Mouse (Mus musculus): Measurements from ENCODE around the gene Gm9040.
A peak's percentile ranks its signal among the peaks of the same experiment; 100 is the strongest.
"Not testable (repeated sequence)": the region's sequence is repeated elsewhere in the genome, so short reads cannot be mapped to it uniquely, and the experiment has no call there.

Gm9040 gene

DNA sequence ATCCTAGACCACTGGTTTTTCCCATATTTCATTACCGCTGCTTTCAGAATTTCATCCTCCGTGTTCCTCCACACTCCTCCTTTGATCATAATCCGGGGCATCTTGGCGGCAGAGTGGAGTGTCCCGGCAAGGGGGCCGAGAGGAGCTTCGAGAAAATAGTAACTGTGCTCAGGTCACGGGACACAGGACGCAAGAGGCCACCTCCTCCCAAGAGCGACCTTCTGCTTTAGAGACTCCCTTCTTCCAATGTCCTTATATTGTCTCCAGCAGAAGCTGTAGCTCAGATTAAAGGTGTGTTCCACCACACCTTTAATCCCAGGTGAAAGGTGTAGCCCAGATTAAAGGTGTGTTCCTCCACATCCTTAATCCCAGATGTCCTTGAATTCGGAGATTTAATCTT lies at the start of gene Gm9040:
Gene Gm9040, minus strand, starts transcription at position 101 of the 400 bp plus-strand sequence.
- not testable (repeated sequence) for DNase-seq (ENCODE audit: low read depth, low spot score)

DNA sequence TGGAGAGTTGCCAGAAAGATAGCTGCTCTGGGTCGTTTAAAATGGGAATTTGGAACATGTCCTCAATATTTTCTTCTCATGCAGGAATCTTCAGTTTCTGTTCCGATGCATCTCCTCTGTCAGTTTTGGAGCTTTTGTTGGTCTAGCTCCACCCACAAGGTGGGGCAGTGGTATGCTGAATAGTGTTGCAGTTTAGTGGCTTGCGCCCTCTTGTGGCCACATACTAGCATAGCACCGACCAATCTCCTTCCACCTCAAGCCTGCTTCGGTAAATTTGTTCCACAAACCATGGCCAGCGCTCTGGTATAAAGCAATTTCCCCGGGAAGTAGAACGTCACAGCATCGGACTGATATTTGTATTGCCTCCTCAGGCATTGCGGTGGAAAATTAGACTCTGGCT lies 43.7 kb upstream of the Gm9040 start:
- peak; percentile 46 for DNase-seq (ENCODE audit: low read depth, low spot score)

DNA sequence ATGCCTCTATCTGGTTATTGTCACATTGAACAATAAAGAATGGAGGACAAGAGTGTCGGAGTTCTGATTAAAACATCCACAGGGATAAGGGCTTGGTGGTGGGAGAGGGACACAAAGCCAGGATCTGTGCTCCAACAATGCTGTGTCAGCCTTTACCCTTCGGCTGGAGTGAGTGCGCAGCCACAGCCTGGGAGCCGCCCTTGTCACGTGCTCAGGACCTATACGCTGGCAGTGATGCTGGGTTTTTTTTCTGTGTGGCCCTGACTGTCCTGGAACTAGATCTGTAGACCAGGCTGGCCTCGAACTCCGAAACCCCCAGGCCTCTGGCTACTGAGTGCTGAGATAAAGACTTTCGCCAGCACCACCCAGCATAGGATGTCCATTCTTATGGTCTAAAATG lies 42.7 kb upstream of the Gm9040 start:
- DNase-seq (ENCODE audit: low read depth, low spot score) = no peak

DNA sequence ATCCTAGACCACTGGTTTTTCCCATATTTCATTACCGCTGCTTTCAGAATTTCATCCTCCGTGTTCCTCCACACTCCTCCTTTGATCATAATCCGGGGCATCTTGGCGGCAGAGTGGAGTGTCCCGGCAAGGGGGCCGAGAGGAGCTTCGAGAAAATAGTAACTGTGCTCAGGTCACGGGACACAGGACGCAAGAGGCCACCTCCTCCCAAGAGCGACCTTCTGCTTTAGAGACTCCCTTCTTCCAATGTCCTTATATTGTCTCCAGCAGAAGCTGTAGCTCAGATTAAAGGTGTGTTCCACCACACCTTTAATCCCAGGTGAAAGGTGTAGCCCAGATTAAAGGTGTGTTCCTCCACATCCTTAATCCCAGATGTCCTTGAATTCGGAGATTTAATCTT lies 27.2 kb upstream of the Gm9040 start, which contains the start of gene Gm9049:
Gene Gm9049, minus strand, starts transcription at position 101 of the 400 bp plus-strand sequence.
- not testable (repeated sequence) for DNase-seq (ENCODE audit: low read depth, low spot score)

DNA sequence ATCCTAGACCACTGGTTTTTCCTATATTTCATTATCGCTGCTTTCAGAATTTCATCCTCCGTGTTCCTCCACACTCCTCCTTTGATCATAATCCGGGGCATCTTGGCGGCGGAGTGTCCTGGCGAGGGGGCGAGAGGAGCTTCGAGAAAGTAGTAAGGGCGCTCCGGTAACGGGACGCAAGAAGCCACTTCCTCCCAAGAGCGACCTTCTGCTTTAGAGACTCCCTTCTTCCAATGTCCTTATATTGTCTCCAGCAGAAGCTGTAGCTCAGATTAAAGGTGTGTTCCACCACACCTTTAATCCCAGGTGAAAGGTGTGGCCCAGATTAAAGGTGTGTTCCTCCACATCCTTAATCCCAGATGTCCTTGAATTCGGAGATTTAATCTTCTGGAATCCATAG lies 21.8 kb upstream of the Gm9040 start, which contains the start of gene Gm9048:
Gene Gm9048, minus strand, starts transcription at position 101 of the 400 bp plus-strand sequence.
- not testable (repeated sequence) for DNase-seq (ENCODE audit: low read depth, low spot score)

DNA sequence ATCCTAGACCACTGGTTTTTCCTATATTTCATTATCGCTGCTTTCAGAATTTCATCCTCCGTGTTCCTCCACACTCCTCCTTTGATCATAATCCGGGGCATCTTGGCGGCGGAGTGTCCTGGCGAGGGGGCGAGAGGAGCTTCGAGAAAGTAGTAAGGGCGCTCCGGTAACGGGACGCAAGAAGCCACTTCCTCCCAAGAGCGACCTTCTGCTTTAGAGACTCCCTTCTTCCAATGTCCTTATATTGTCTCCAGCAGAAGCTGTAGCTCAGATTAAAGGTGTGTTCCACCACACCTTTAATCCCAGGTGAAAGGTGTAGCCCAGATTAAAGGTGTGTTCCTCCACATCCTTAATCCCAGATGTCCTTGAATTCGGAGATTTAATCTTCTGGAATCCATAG lies 16.4 kb upstream of the Gm9040 start, which contains the start of gene Gm9046:
Gene Gm9046, minus strand, starts transcription at position 101 of the 400 bp plus-strand sequence.
- not testable (repeated sequence) for DNase-seq (ENCODE audit: low read depth, low spot score)

DNA sequence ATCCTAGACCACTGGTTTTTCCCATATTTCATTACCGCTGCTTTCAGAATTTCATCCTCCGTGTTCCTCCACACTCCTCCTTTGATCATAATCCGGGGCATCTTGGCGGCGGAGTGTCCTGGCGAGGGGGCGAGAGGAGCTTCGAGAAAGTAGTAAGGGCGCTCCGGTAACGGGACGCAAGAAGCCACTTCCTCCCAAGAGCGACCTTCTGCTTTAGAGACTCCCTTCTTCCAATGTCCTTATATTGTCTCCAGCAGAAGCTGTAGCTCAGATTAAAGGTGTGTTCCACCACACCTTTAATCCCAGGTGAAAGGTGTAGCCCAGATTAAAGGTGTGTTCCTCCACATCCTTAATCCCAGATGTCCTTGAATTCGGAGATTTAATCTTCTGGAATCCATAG lies 11.0 kb upstream of the Gm9040 start, which contains the start of gene Gm9045:
Gene Gm9045, minus strand, starts transcription at position 101 of the 400 bp plus-strand sequence.
- DNase-seq (ENCODE audit: low read depth, low spot score) = not testable (repeated sequence)

DNA sequence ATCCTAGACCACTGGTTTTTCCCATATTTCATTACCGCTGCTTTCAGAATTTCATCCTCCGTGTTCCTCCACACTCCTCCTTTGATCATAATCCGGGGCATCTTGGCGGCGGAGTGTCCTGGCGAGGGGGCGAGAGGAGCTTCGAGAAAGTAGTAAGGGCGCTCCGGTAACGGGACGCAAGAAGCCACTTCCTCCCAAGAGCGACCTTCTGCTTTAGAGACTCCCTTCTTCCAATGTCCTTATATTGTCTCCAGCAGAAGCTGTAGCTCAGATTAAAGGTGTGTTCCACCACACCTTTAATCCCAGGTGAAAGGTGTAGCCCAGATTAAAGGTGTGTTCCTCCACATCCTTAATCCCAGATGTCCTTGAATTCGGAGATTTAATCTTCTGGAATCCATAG lies 5.5 kb upstream of the Gm9040 start, which contains the start of gene Gm9044:
Gene Gm9044, minus strand, starts transcription at position 101 of the 400 bp plus-strand sequence.
- not testable (repeated sequence) for DNase-seq (ENCODE audit: low read depth, low spot score)

DNA sequence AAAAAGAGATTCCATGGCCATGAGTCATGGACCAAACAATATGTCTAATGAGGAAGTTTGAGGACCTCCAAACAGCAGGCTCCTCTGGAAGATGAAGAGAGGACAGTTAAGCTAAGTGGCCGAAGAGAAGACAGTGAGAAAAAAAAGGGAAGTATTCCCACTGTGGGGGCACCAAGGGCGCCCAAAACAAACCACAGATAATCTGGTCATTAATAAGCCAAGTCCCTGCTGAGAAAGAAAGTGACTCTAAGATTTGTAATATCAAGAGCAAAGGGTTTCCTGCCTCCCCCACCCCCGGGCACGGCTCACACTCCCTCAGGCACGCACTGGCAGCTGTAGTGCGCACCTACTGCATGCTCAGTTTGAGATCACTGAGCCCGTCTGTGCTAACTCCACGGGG lies 7.7 kb downstream of the Gm9040 start:
- DNase-seq (ENCODE audit: low read depth, low spot score) = no peak

DNA sequence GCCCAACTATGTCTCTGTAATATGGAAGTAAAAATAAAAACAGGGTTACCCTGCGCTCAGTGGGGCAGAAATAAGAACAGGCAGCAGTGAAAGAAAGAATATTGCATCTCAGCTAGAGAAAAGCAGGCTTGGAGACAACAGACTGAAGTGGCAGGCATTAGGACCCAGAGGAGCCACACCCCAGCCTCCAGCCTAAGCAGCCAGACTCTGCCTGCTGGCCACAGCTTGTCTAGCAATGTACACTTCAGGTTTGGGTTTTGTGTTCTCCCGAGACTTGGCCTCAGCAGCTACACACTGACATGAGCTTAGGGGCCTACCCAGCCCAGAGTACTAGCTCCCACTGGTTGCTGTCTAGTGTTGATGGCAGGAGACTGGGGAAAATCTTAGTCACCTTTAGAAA lies 24.6 kb downstream of the Gm9040 start:
- DNase-seq (ENCODE audit: low read depth, low spot score) = not testable (repeated sequence)

DNA sequence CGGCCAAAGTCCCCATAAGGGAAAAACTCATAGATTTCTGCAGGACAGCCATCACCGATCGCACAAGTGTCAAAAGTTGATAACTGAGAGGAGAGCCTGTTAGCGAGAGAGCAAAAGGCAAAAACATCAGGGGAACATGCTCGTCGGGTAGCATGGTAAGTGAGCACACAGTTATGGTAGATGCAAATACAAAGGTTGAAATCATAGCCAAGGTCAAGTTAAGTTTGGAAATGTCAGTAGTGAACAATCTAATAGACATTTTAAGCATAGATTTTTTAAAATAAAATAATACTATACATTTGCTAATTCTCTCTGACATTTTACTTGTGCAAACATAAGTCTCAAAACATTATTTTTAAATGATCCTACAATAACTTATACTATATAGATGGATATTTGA lies 31.8 kb downstream of the Gm9040 start, which contains the start of gene Iltifb:
Gene Iltifb, minus strand, starts transcription at position 101 of the 400 bp plus-strand sequence.
- no peak for DNase-seq (ENCODE audit: low read depth, low spot score)

DNA sequence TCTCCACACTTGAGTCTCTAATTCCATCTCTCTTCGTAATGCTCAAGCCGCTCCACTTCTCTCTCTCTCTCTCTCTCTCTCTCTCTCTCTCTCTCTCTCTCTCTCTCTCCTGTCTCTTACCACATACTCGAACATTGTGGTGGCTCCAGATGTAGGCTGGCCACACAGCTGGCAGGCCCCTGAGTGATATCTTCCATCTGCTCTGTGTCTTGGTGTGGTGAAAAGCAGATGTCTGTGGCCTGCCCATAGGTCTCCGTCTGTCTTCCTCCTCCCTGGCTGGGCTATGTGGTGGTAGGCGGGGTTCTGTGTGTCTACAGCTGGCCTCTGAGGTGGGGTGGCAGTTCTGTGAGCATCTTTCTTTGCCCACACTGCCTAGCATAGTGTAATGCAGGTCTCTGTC lies 43.8 kb downstream of the Gm9040 start:
- DNase-seq (ENCODE audit: low read depth, low spot score) = not testable (repeated sequence)

DNA sequence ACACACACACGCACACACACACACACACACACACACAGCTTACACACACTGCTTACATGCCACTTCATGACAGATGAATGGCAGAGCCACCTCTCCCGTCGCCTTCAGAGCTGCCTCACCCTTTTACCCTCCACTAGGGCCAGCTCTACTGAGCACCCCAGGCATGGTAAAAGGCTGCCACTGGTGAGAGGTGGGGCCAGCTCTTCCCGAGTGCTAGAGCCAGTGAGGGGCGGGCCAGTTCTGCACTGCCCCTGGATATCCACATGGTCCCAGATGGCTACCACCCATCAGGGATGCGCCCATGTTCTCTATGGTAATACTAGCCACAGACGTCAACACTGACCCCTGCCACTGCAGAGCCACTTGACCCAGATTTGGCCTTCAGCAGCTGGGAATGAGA lies 44.2 kb downstream of the Gm9040 start:
- DNase-seq (ENCODE audit: low read depth, low spot score) = not testable (repeated sequence)

DNA sequence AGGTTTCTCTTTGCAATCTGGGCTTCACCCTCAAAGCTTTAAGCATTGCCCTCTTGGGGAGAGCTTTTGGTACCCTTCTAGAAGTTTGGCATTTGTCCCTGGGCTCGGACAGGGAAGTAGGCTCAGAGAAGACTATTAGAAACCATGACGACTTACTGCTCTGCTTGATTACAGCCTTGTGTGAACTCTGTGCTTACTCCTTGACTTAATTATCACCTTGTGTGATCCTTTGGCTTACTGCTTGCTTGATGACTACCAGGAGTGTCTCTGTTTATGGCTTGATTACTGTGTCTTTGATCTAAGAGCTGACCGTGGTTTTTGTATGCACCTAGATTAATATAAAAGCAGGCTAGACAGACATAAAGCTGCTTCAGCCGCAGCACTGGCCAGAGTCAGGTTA lies 48.7 kb downstream of the Gm9040 start:
- not testable (repeated sequence) for DNase-seq (ENCODE audit: low read depth, low spot score)
